Mouse (Mus musculus): Measurements from ENCODE around the gene Gabra3.

Gabra3 gene

GRCm38 (mm10) chrX:72656230-72656898, at the start of gene Gabra3:
TSS of gene Gabra3 (minus strand) at chrX:72656848.
- no peak for DNase-seq (ENCODE audit: low read depth, low spot score)

GRCm38 (mm10) chrX:72655789-72656188, 859 bp downstream of the Gabra3 start:
- DNase-seq (ENCODE audit: low read depth, low spot score), result no peak

- no peak for DNase-seq (ENCODE audit: low read depth, low spot score)
Measured at GRCm38 (mm10) chrX:72655381-72655780, 1.3 kb downstream of the Gabra3 start.

- DNase-seq (ENCODE audit: low read depth, low spot score), result no peak
Measured at GRCm38 (mm10) chrX:72650688-72651087, 6.0 kb downstream of the Gabra3 start.

GRCm38 (mm10) chrX:72644691-72645090, 12.0 kb downstream of the Gabra3 start:
- DNase-seq (ENCODE audit: low read depth, low spot score), result no peak

GRCm38 (mm10) chrX:72497284-72497683, 159.4 kb downstream of the Gabra3 start:
- no peak for DNase-seq (ENCODE audit: low read depth, low spot score)

GRCm38 (mm10) chrX:72489806-72490205, 166.8 kb downstream of the Gabra3 start:
- DNase-seq (ENCODE audit: low read depth, low spot score), result no peak

GRCm38 (mm10) chrX:72386758-72387157, 269.9 kb downstream of the Gabra3 start, which contains the start of gene Magea10:
TSS of gene Magea10 (minus strand) at chrX:72386858.
- DNase-seq (ENCODE audit: low read depth, low spot score), result no peak
